Mouse (Mus musculus) ES-E14 (cell line): ENCODE measurements around the gene Abhd15.

Source experiments
- CHD2 ChIP-seq: IDR thresholded peaks from 2 replicates; pipeline ENCODE4 v1.6.1; 2014; ENCODE audit warnings: mild to moderate bottlenecking, low read depth, low read length, inconsistent platforms
- MAFK ChIP-seq: IDR thresholded peaks from 2 replicates; pipeline ENCODE4 v1.6.1; 2014; ENCODE audit warnings: mild to moderate bottlenecking, low read depth, low read length, inconsistent platforms; ENCODE audit not compliant: insufficient read depth
- ZNF384 ChIP-seq: IDR thresholded peaks from 2 replicates; pipeline ENCODE4 v1.6.1; 2012; ENCODE audit warnings: low read depth, low read length, inconsistent platforms

GRCm38 (mm10) chr11:77514281-77514831 lies 565 bp upstream of the Abhd15 start:
- no peak for TF ChIP-seq CHD2
- TF ChIP-seq MAFK, result no peak
- TF ChIP-seq ZNF384, result no peak
